9 mouse cellular contexts compared by ENCODE assay signal in genomic region chr2:36011331-36011825, GRCm38 (mm10). TPM values are rescaled to one million over a fixed set of nuclear protein-coding genes. Genes with fewer than 3 reads are reported as not detected.
DNase-seq lines count a peak whose midpoint lies in the region; ATAC-seq and TF ChIP-seq lines count a peak whose summit lies in the region.
"Had no signal": no experiment of that assay in that cellular context is flagged by ENCODE, and none has a peak within 500 bp of the region (broad histone marks: within the 10 kb centered on the region; RNA-seq: fewer than 3 reads in every experiment).

No protein-coding gene starts in this region.

- no peak overlapping the region for H3K27ac ChIP-seq in liver, embryonic 11.5 days (ENCODE audit: low read depth, low read length)
- H3K27ac ChIP-seq in embryonic facial prominence, embryonic 15.5 days (replicated peaks) = no peak overlapping the region
- no peak overlapping the region for H3K27ac ChIP-seq in intestine, postnatal 0 days (ENCODE audit: low read depth, low read length)
- no peak overlapping the region for H3K27ac ChIP-seq in liver, embryonic 15.5 days (replicated peaks)
- H3K27ac ChIP-seq: macrophage had no signal

- H3K4me2 ChIP-seq in liver, embryonic 11.5 days = peak overlapping the region; percentile 65
- peak overlapping the region; percentile 76 for H3K4me2 ChIP-seq in embryonic facial prominence, embryonic 15.5 days (replicated peaks)
- peak overlapping the region; percentile 70 for H3K4me2 ChIP-seq in intestine, postnatal 0 days (replicated peaks; ENCODE audit: low read depth)
- H3K4me2 ChIP-seq in liver, embryonic 15.5 days = peak overlapping the region; percentile 59

- H3K9me3 ChIP-seq in liver, embryonic 11.5 days (ENCODE audit: control insufficient read depth, low read length) = no peaks in the 10 kb centered on the region
- H3K9me3 ChIP-seq in embryonic facial prominence, embryonic 15.5 days (replicated peaks) = no peaks in the 10 kb centered on the region
- no peaks in the 10 kb centered on the region for H3K9me3 ChIP-seq in intestine, postnatal 0 days (ENCODE audit: control insufficient read depth)
- no peaks in the 10 kb centered on the region for H3K9me3 ChIP-seq in liver, embryonic 15.5 days (replicated peaks)

- no peak for ATAC-seq in liver, embryonic 11.5 days (replicated peaks; ENCODE audit: low FRiP score)
- ATAC-seq in embryonic facial prominence, embryonic 15.5 days (ENCODE audit: insufficient number of reproducible peaks, low FRiP score, low TSS enrichment, low read depth) = no peak
- ATAC-seq in intestine, postnatal 0 days = no peak
- no peak for ATAC-seq in liver, embryonic 15.5 days (ENCODE audit: insufficient read depth)

- H3K36me3 ChIP-seq in liver, embryonic 11.5 days (ENCODE audit: control insufficient read depth, insufficient read depth, low read length) = no peaks in the 10 kb centered on the region
- H3K36me3 ChIP-seq in embryonic facial prominence, embryonic 15.5 days = no peaks in the 10 kb centered on the region
- H3K36me3 ChIP-seq in intestine, postnatal 0 days (ENCODE audit: control insufficient read depth, insufficient read depth) = no peaks in the 10 kb centered on the region
- H3K36me3 ChIP-seq in liver, embryonic 15.5 days (replicated peaks) = no peaks in the 10 kb centered on the region

- H3K4me3 ChIP-seq in liver, embryonic 11.5 days (ENCODE audit: low read depth, low read length) = peak overlapping the region; percentile 44
- peak overlapping the region; percentile 47 for H3K4me3 ChIP-seq in embryonic facial prominence, embryonic 15.5 days (replicated peaks)
- H3K4me3 ChIP-seq in intestine, postnatal 0 days (ENCODE audit: low read depth, low read length) = peak overlapping the region; percentile 42
- H3K4me3 ChIP-seq in liver, embryonic 15.5 days (replicated peaks) = peak overlapping the region; percentile 36

- TF ChIP-seq CTCF in intestine, postnatal 0 days (IDR thresholded peaks at IDR 0.05; ENCODE audit: low read depth) = peak; percentile 42

- WGBS in liver, embryonic 11.5 days = 1% methylated on average over 44 of the region's 44 CpGs
- WGBS in embryonic facial prominence, embryonic 15.5 days = 0% methylated on average over 44 of the region's 44 CpGs
- 0% methylated on average over 44 of the region's 44 CpGs for WGBS in intestine, postnatal 0 days
- WGBS in liver, embryonic 15.5 days (ENCODE audit: insufficient replicate concordance) = 1% methylated on average over 43 of the region's 44 CpGs

- H3K4me1 ChIP-seq in liver, embryonic 11.5 days (replicated peaks; ENCODE audit: control insufficient read depth, insufficient read depth, low read length) = no peaks in the 10 kb centered on the region
- H3K4me1 ChIP-seq in embryonic facial prominence, embryonic 15.5 days = peaks cover 15% of the 10 kb centered on the region
- H3K4me1 ChIP-seq in intestine, postnatal 0 days (replicated peaks; ENCODE audit: control insufficient read depth, insufficient read depth, low read length) = 0 out of 2 replicates have a peak, but pooled peaks cover 3% of the 10 kb centered on the region
- 0 out of 2 replicates have a peak, but pooled peaks cover 5% of the 10 kb centered on the region for H3K4me1 ChIP-seq in liver, embryonic 15.5 days (replicated peaks)

- peak; percentile 46 for DNase-seq in liver, embryonic 11.5 days (ENCODE audit: low spot score)
- no peak for DNase-seq in liver
- peak; percentile 54 for DNase-seq in retina, embryonic 14.5 days (ENCODE audit: low spot score)
- DNase-seq in T-cell, adult 2 months (ENCODE audit: low spot score) = no peak
- DNase-seq in thymus, postnatal 36 days = no peak

- H3K9ac ChIP-seq in liver, embryonic 11.5 days (ENCODE audit: low read depth, low read length) = no peak overlapping the region
- H3K9ac ChIP-seq in embryonic facial prominence, embryonic 15.5 days = peak overlapping the region; percentile 5
- peak overlapping the region; percentile 11; the same call in 1 of the 2 replicates for H3K9ac ChIP-seq in intestine, postnatal 0 days (ENCODE audit: low read depth, low read length)
- H3K9ac ChIP-seq in liver, embryonic 15.5 days = no peak overlapping the region

- peaks cover 32% of the 10 kb centered on the region for H3K27me3 ChIP-seq in liver, embryonic 11.5 days (replicated peaks; ENCODE audit: control insufficient read depth, insufficient read depth, low read length)
- H3K27me3 ChIP-seq in embryonic facial prominence, embryonic 15.5 days = no peaks in the 10 kb centered on the region; the same call in 1 of the 2 replicates
- peaks cover 16% of the 10 kb centered on the region; the same call in 1 of the 2 replicates for H3K27me3 ChIP-seq in intestine, postnatal 0 days (replicated peaks; ENCODE audit: control insufficient read depth, insufficient read depth, low read length)
- peaks cover 52% of the 10 kb centered on the region for H3K27me3 ChIP-seq in liver, embryonic 15.5 days

RNA-seq across cellular contexts. Expression of gene Ttll11, which starts 31.7 kb away (rescaled TPM):
- polyA plus RNA-seq in liver, embryonic 11.5 days (2014; fragmentation: Nextera tagmentation; extraction: Ambion mirVana) = 0.36 and 0.45 TPM in 2 replicates
- 1.2 and 1.4 TPM in 2 replicates for polyA plus RNA-seq in embryonic facial prominence, embryonic 15.5 days (2015; fragmentation: Nextera tagmentation; extraction: Ambion mirVana)
- polyA plus RNA-seq in intestine, postnatal 0 days (2015; fragmentation: Nextera tagmentation; extraction: Ambion mirVana) = 0.38 and 0.44 TPM in 2 replicates
- 0.63 and 0.74 TPM in 2 replicates for polyA plus RNA-seq in liver, embryonic 15.5 days (2015; fragmentation: Nextera tagmentation; extraction: Ambion mirVana)

RNA-seq across cellular contexts. Expression of gene Ndufa8, which starts 37.8 kb away (rescaled TPM):
- 251 and 269 TPM in 2 replicates for polyA plus RNA-seq in liver, embryonic 11.5 days (2014; fragmentation: Nextera tagmentation; extraction: Ambion mirVana)
- polyA plus RNA-seq in embryonic facial prominence, embryonic 15.5 days (2015; fragmentation: Nextera tagmentation; extraction: Ambion mirVana) = 216 and 226 TPM in 2 replicates
- polyA plus RNA-seq in intestine, postnatal 0 days (2015; fragmentation: Nextera tagmentation; extraction: Ambion mirVana) = 343 and 361 TPM in 2 replicates
- polyA plus RNA-seq in liver, embryonic 15.5 days (2015; fragmentation: Nextera tagmentation; extraction: Ambion mirVana) = 132 and 136 TPM in 2 replicates

RNA-seq across cellular contexts. Expression of gene Morn5, which starts 37.9 kb away (rescaled TPM):
- 0.27 TPM in 1 of 2 replicates, not detected in the other for polyA plus RNA-seq in liver, embryonic 11.5 days (2014; fragmentation: Nextera tagmentation; extraction: Ambion mirVana)
- 10.6 and 20.2 TPM in 2 replicates for polyA plus RNA-seq in embryonic facial prominence, embryonic 15.5 days (2015; fragmentation: Nextera tagmentation; extraction: Ambion mirVana)
- polyA plus RNA-seq in intestine, postnatal 0 days (2015; fragmentation: Nextera tagmentation; extraction: Ambion mirVana) = not detected in 2 replicates
- polyA plus RNA-seq in liver, embryonic 15.5 days (2015; fragmentation: Nextera tagmentation; extraction: Ambion mirVana) = not detected in 2 replicates
- polyA plus RNA-seq: macrophage had no signal

Comparison
In these comparisons a context has a peak if more than half of its experiments do, and no peak if none do; other contexts are left out.
1. DNase-seq: peak in liver, embryonic 11.5 days (single experiment) and retina, embryonic 14.5 days (single experiment); none in liver (single experiment), T-cell, adult 2 months (single experiment) and thymus, postnatal 36 days (0 of 2).
2. H3K9ac ChIP-seq: peak in embryonic facial prominence, embryonic 15.5 days (single experiment) and intestine, postnatal 0 days (single experiment); none in liver, embryonic 11.5 days (single experiment) and liver, embryonic 15.5 days (single experiment).
3. Peak in every context shown above with its lines, with median percentiles within 50 percentile points of each other: H3K4me2 ChIP-seq and H3K4me3 ChIP-seq.